Mouse (Mus musculus) right cerebral cortex, postnatal 25 days (tissue): ENCODE results near the gene Esm1.
"Not testable (repeated sequence)": the region's sequence is repeated elsewhere in the genome, so short reads cannot be mapped to it uniquely, and the experiment has no call there.

Experiments
- DNase-seq: peaks from one replicate; pipeline ENCODE4 v3.0.0; 2022

The Esm1 gene

GRCm38 (mm10) chr13:113242129-113242528, 32.7 kb downstream of the Esm1 start:
- no peak for DNase-seq

GRCm38 (mm10) chr13:113245025-113245424, 35.6 kb downstream of the Esm1 start:
- DNase-seq: no peak

DNA sequence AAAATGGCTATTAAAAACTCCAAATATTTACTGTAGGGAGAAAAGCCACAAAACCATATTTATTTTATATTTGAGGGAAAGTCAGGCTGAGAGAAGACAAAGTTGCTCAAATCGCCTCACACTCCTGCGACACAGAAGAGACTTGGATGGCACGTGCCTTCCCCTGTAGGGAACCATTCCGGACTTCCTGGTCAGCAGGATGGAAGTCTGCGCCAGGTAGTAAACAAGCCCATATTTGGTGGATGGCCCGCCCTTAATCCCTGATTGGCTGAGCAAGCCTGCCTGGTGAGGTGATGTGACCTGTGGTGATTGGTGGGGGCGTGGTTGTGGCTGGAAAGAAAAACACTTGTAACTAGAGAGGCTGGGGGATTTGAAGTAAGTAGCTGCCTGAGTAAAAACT, 43.1 kb downstream of the Esm1 start:
- not testable (repeated sequence) for DNase-seq

GRCm38 (mm10) chr13:113256766-113257165, 47.3 kb downstream of the Esm1 start:
- DNase-seq: no peak

DNA sequence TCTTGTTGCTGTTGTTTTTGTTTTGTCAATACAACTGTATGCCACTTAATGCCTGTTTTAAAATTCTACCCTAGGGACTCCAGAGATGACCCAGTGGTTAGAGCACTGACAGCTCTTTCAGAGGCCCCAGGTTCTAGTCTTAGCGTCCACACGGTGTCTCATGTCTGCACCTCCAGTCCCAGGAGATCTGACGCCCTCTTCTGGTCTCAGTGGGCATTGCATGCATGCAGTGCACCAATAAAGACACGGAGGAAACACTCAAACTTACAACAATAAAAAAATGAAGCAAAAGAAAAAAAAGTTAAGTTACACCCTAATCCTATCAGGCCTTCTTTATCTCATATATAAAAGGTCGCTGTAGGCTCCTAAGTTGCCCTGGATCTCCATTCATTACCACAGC, 47.7 kb downstream of the Esm1 start:
- DNase-seq: no peak

GRCm38 (mm10) chr13:113259237-113259636, 49.8 kb downstream of the Esm1 start:
- no peak for DNase-seq

GRCm38 (mm10) chr13:113262822-113263221, 53.4 kb downstream of the Esm1 start:
- peak; percentile 48 for DNase-seq

GRCm38 (mm10) chr13:113265257-113265656, 55.8 kb downstream of the Esm1 start:
- DNase-seq: peak; percentile 43

DNA sequence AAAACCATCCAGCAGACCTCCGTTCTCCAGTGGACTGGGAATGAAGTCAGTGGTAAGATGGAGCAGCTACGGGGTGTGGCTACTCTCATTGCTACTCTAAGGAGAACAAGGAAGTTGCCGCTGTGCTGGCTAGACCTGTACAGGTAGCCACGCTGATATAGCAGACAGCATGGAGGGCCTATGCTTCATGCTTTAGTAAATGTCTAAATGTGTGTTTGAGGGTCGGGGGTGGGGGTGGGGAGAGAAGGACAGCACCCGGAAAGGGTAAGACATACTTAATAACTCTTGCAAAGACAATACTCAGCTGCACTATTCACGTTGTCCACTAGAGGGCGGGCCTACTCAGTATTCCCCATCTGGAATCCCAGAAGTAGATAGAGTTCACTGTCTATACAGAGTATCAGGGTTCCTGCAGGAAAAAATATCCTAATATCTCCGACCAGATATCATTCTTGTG, 57.1 kb downstream of the Esm1 start:
- peak; percentile 45 for DNase-seq

GRCm38 (mm10) chr13:113267204-113267603, 57.7 kb downstream of the Esm1 start:
- no peak for DNase-seq
